Mouse (Mus musculus) midbrain, embryonic 15.5 days (tissue): ENCODE data around the gene Krtdap. TPM values are rescaled to one million over a fixed set of nuclear protein-coding genes. Genes with fewer than 3 reads are reported as not detected.

ENCODE experiments used
- ATAC-seq: fragments of 200-750 bp; cut with Nextera tagmentation; replicated peaks from 2 replicates; pipeline ENCODE4 v1.8.0; 2017; ENCODE audit warnings: moderate TSS enrichment
- H3K27ac ChIP-seq: fragments of 300-500 bp; sonication (generic); 2 replicates; pipeline ENCODE4 v1.5.1; 2015; ENCODE audit warnings: mild to moderate bottlenecking, inconsistent platforms
- H3K27me3 ChIP-seq: fragments of 300-500 bp; sonication (generic); replicated peaks from 2 replicates; pipeline ENCODE4 v1.6.1; 2015; ENCODE audit warnings: inconsistent platforms
- H3K36me3 ChIP-seq: fragments of 300-500 bp; sonication (generic); replicated peaks from 2 replicates; pipeline ENCODE4 v1.6.1; 2015; ENCODE audit warnings: inconsistent platforms
- H3K4me1 ChIP-seq: fragments of 300-500 bp; sonication (generic); 2 replicates; pipeline ENCODE4 v1.6.1; 2015; ENCODE audit warnings: inconsistent platforms
- H3K4me2 ChIP-seq: fragments of 300-500 bp; sonication (generic); 2 replicates; pipeline ENCODE4 v1.6.1; 2015; ENCODE audit warnings: inconsistent platforms, mild to moderate bottlenecking, moderate library complexity
- H3K4me3 ChIP-seq: fragments of 300-500 bp; sonication (generic); 2 replicates; pipeline ENCODE4 v1.5.1; 2015; ENCODE audit warnings: mild to moderate bottlenecking, inconsistent platforms
- H3K9ac ChIP-seq: fragments of 300-500 bp; sonication (generic); 2 replicates; pipeline ENCODE4 v1.6.1; 2015; ENCODE audit warnings: mild to moderate bottlenecking, inconsistent platforms
- H3K9me3 ChIP-seq: fragments of 300-500 bp; sonication (generic); 2 replicates; pipeline ENCODE4 v1.6.1; 2016; ENCODE audit warnings: inconsistent platforms
- WGBS: fragments of 180-500 bp; shearing (Covaris S2); methylation state at CpG from one replicate; pipeline ENCODE4 v1.1.7; 2015; ENCODE audit warnings: mixed read lengths; 5-methylcytosine and 5-hydroxymethylcytosine counted together
- polyA plus RNA-seq: library from polyadenylated mRNA; unstranded; fragments of >200 nt; fragmentation: Nextera tagmentation; extraction: Ambion mirVana; gene quantifications from 2 replicates; pipeline ENCODE4 v1.2.1, GENCODE M21; 2015

Gene Krtdap
- polyA plus RNA-seq, 1 experiment from 2014 or later, result 4.4 TPM

DNA sequence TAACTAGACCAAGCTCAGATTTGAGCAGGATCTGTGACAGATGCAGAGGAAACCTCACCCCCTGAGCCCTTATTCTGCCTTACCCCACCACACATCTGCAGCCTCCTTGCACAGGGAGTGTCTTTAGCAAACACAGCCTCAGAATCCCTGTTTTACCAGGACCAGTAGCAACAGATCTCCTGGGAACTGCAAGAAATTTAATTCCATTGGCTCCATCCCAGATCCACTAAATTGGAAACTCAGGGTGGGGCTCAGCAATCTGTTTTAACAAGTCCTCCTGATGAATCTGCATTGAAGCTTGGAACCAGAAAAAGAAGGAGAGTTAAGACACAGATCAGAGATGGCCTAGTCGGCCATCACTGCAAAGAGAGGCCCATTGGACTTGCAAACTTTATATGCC lies 9.1 kb downstream of the Krtdap start:
- 80% methylated on average over 1 of the region's 1 CpGs for WGBS

GRCm38 (mm10) chr7:30800653-30801052 lies 13.0 kb downstream of the Krtdap start:
- Histone ChIP-seq H3K4me1 (no peaks in the 10 kb centered on the region), H3K4me3 (no peak overlapping the region), H3K9me3 (0 out of 2 replicates have a peak, but pooled peaks cover 5% of the 10 kb centered on the region), H3K4me2 (no peak overlapping the region), H3K27me3 (no peaks in the 10 kb centered on the region), H3K9ac (no peak overlapping the region), H3K27ac (no peak overlapping the region), H3K36me3 (no peaks in the 10 kb centered on the region)
- no peak for ATAC-seq

More for the DNA sequence above, 9.1 kb downstream of the Krtdap start:
- H3K9me3 ChIP-seq, result 0 out of 2 replicates have a peak, but pooled peaks cover 5% of the 10 kb centered on the region
- no peak overlapping the region for H3K4me2 ChIP-seq
- no peaks in the 10 kb centered on the region for H3K4me1 ChIP-seq
- H3K27me3 ChIP-seq, result no peaks in the 10 kb centered on the region
- H3K9ac ChIP-seq, result no peak overlapping the region
- no peak overlapping the region for H3K27ac ChIP-seq
- no peaks in the 10 kb centered on the region for H3K36me3 ChIP-seq
- H3K4me3 ChIP-seq, result no peak overlapping the region
- no peak for ATAC-seq

- no peaks in the 10 kb centered on the region for H3K4me1 ChIP-seq
- H3K9ac ChIP-seq, result no peak overlapping the region
- WGBS, result 96% methylated on average over 3 of the region's 3 CpGs
- 0 out of 2 replicates have a peak, but pooled peaks cover 5% of the 10 kb centered on the region for H3K9me3 ChIP-seq
- H3K27ac ChIP-seq, result no peak overlapping the region
- no peak for ATAC-seq
- H3K4me2 ChIP-seq, result no peak overlapping the region
- no peaks in the 10 kb centered on the region for H3K36me3 ChIP-seq
- no peak overlapping the region for H3K4me3 ChIP-seq
- no peaks in the 10 kb centered on the region for H3K27me3 ChIP-seq
Observed at GRCm38 (mm10) chr7:30803256-30803655, 15.6 kb downstream of the Krtdap start.

DNA sequence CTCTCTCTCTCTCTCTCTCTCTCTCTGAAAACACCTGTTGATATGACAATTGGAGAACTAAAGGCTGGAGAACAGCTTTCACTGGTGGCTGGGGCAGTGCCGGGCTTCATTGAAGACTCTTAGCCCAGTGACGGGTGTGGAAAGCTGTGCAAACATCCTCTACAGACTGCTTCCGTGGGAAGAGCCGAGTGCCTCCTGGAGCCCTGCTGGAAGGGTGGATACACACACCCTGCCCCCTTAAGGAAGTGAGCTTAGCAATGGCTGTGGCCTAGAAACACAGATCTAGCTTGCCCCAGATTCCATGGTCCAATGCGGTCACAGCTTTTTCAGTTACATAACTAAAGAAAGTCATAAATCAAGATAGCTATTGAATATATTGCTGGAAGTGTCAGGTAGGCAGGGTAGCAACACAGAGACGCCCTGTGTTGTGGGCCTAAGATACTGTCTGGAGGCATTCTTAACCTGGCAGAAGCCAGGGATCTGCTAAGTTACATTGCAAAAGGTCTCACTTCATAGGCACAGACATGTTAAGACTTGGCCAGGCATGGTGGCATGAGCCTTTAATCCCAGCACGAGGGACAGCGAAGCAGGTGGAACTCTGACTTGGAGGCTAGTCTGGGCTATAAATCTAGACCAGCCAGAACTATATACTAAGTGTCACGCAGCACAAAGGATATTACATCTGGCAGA lies 16.5 kb downstream of the Krtdap start:
- H3K9ac ChIP-seq, result no peak overlapping the region
- 89% methylated on average over 9 of the region's 9 CpGs for WGBS
- no peak for ATAC-seq
- H3K4me1 ChIP-seq, result no peaks in the 10 kb centered on the region
- no peaks in the 10 kb centered on the region for H3K27me3 ChIP-seq
- H3K9me3 ChIP-seq, result 0 out of 2 replicates have a peak, but pooled peaks cover 5% of the 10 kb centered on the region
- no peak overlapping the region for H3K4me3 ChIP-seq
- H3K36me3 ChIP-seq, result no peaks in the 10 kb centered on the region
- H3K27ac ChIP-seq, result no peak overlapping the region
- H3K4me2 ChIP-seq, result no peak overlapping the region

- WGBS, result 51% methylated on average over 6 of the region's 6 CpGs
- H3K9ac ChIP-seq, result no peak overlapping the region
- no peak overlapping the region for H3K27ac ChIP-seq
- H3K4me2 ChIP-seq, result no peak overlapping the region
- H3K4me1 ChIP-seq, result no peaks in the 10 kb centered on the region
- no peaks in the 10 kb centered on the region for H3K36me3 ChIP-seq
- H3K4me3 ChIP-seq, result no peak overlapping the region
- no peaks in the 10 kb centered on the region for H3K27me3 ChIP-seq
- no peaks in the 10 kb centered on the region for H3K9me3 ChIP-seq
- ATAC-seq, result no peak
Observed at GRCm38 (mm10) chr7:30805924-30806323, 18.2 kb downstream of the Krtdap start.

- ATAC-seq, result no peak
- Histone ChIP-seq H3K36me3 (no peaks in the 10 kb centered on the region), H3K9ac (no peak overlapping the region), H3K27ac (no peak overlapping the region), H3K4me2 (no peak overlapping the region), H3K9me3 (no peaks in the 10 kb centered on the region), H3K4me1 (no peaks in the 10 kb centered on the region), H3K4me3 (no peak overlapping the region), H3K27me3 (no peaks in the 10 kb centered on the region)
- 57% methylated on average over 6 of the region's 6 CpGs for WGBS
Observed at GRCm38 (mm10) chr7:30810319-30810718, 22.6 kb downstream of the Krtdap start.

- H3K9me3 ChIP-seq, result no peaks in the 10 kb centered on the region
- H3K27ac ChIP-seq, result no peak overlapping the region
- H3K4me3 ChIP-seq, result no peak overlapping the region
- no peak overlapping the region for H3K9ac ChIP-seq
- no peak overlapping the region for H3K4me2 ChIP-seq
- no peak for ATAC-seq
- H3K36me3 ChIP-seq, result no peaks in the 10 kb centered on the region
- no peaks in the 10 kb centered on the region for H3K4me1 ChIP-seq
- 70% methylated on average over 9 of the region's 9 CpGs for WGBS
- no peaks in the 10 kb centered on the region; the same call in 1 of the 2 replicates for H3K27me3 ChIP-seq
Observed at GRCm38 (mm10) chr7:30811757-30812290, 24.1 kb downstream of the Krtdap start.

- 60% methylated on average over 6 of the region's 6 CpGs for WGBS
- Histone ChIP-seq H3K27me3 (no peaks in the 10 kb centered on the region; the same call in 1 of the 2 replicates), H3K36me3 (no peaks in the 10 kb centered on the region), H3K27ac (no peak overlapping the region), H3K4me2 (no peak overlapping the region), H3K4me1 (no peaks in the 10 kb centered on the region), H3K9me3 (no peaks in the 10 kb centered on the region), H3K9ac (no peak overlapping the region), H3K4me3 (no peak overlapping the region)
- no peak for ATAC-seq
Observed at GRCm38 (mm10) chr7:30812291-30812807, 24.7 kb downstream of the Krtdap start.

DNA sequence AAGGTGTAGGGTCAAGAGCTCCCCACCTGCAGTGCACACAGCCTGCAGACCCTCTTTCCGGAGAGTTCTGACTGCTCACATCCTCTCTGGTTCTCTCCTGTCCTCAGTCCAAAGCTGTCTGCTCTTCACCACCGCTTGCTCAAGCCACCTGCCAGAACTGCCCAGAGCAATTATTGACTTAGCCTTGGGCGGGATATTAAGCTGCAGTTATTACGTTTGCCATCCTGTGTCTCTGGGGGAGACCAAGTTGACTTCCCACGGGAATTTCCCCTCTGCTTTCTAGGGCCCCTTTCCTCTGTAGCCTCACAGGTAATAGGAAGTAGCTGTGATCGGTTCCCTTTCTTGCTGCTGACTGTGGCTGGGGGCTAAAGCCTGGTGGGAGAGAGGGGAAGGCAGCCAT lies 32.4 kb downstream of the Krtdap start:
- Histone ChIP-seq H3K9me3 (no peaks in the 10 kb centered on the region), H3K27ac (no peak overlapping the region), H3K9ac (no peak overlapping the region), H3K4me3 (no peak overlapping the region), H3K27me3 (no peaks in the 10 kb centered on the region; the same call in 1 of the 2 replicates), H3K4me1 (no peaks in the 10 kb centered on the region), H3K36me3 (no peaks in the 10 kb centered on the region), H3K4me2 (no peak overlapping the region)
- 70% methylated on average over 6 of the region's 6 CpGs for WGBS
- ATAC-seq, result no peak

DNA sequence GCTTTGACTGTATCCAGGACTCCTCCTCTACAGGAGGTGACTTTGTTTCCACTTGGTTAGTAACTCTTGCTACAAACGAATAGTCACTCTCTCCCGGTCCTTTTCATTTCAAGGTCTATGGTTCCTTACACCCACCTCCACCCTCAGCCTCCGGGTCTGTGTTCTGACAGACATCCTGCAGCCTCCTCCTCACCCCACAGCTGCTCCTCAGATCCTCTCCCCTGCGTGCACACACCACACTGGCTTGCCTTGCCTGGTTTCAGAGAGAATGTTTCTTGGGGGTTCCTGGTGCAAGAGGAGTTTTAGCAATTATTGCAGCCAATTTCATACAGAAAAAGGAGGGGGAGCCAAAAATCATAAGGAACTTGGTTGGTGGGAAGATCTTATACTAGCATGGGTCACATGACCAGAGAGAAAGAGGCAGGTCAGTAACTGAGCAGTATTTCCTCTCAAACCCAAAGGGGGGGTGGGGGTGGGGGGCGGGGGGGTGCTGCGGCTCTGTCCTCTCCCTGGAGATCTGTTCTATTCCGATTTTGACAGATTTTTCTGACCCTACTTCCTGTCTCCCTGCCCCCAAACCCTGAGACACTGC lies 33.3 kb downstream of the Krtdap start:
- no peaks in the 10 kb centered on the region; the same call in 1 of the 2 replicates for H3K27me3 ChIP-seq
- H3K4me1 ChIP-seq, result no peaks in the 10 kb centered on the region
- H3K4me2 ChIP-seq, result no peak overlapping the region
- H3K27ac ChIP-seq, result no peak overlapping the region
- 67% methylated on average over 7 of the region's 7 CpGs for WGBS
- no peak for ATAC-seq
- no peak overlapping the region for H3K9ac ChIP-seq
- H3K36me3 ChIP-seq, result no peaks in the 10 kb centered on the region
- no peak overlapping the region for H3K4me3 ChIP-seq
- H3K9me3 ChIP-seq, result no peaks in the 10 kb centered on the region

- 83% methylated on average over 5 of the region's 5 CpGs for WGBS
- Histone ChIP-seq H3K9me3 (no peaks in the 10 kb centered on the region), H3K4me2 (no peak overlapping the region), H3K4me3 (no peak overlapping the region), H3K4me1 (no peaks in the 10 kb centered on the region), H3K9ac (no peak overlapping the region), H3K36me3 (no peaks in the 10 kb centered on the region), H3K27ac (no peak overlapping the region), H3K27me3 (no peaks in the 10 kb centered on the region)
- no peak for ATAC-seq
Observed at GRCm38 (mm10) chr7:30821532-30821931, 33.8 kb downstream of the Krtdap start.

- Histone ChIP-seq H3K9me3 (no peaks in the 10 kb centered on the region), H3K27me3 (no peaks in the 10 kb centered on the region), H3K36me3 (no peaks in the 10 kb centered on the region), H3K4me3 (no peak within 1 kb of the TSS), H3K4me1 (no peaks in the 10 kb centered on the region), H3K27ac (no peak within 1 kb of the TSS), H3K4me2 (no peak within 1 kb of the TSS), H3K9ac (no peak within 1 kb of the TSS)
- 91% methylated on average over 18 of the region's 18 CpGs for WGBS
- ATAC-seq, result no peak
Observed at GRCm38 (mm10) chr7:30823675-30824074, 36.0 kb downstream of the Krtdap start, which contains the start of gene Ffar2. Gene Ffar2 (minus strand): TSS chr7:30823775.
